Mouse (Mus musculus): ENCODE data around the gene Hbq1a. TPM values are rescaled to one million over a fixed set of nuclear protein-coding genes. Genes with fewer than 3 reads are reported as not detected.

The Hbq1a gene
- polyA plus RNA-seq, 1 experiment = 0.11 TPM

GRCm38 (mm10) chr11:32348433-32349283, 48.8 kb downstream of the Hbq1a start:
- Histone ChIP-seq H3K79me2 (ENCODE audit: control insufficient read depth, insufficient read depth) (peaks cover 61% of the 10 kb centered on the region), H3K27me3 (ENCODE audit: control insufficient read depth, insufficient read depth, insufficient read length) (no peaks in the 10 kb centered on the region), H3K4me3 (ENCODE audit: insufficient read depth, poor library complexity, severe bottlenecking) (peak overlapping the region; percentile 74), H3ac (ENCODE audit: control insufficient read depth, insufficient read length, low read depth) (peak overlapping the region; percentile 99), H3K36me3 (ENCODE audit: control insufficient read depth, insufficient read depth) (peaks cover 34% of the 10 kb centered on the region), H3K79me3 (ENCODE audit: low read depth) (peaks cover 56% of the 10 kb centered on the region)
- TF ChIP-seq FOSL1 (IDR thresholded peaks at IDR 0.05; ENCODE audit: insufficient read depth, low read length, poor library complexity, severe bottlenecking) = no peak
- no peak for TF ChIP-seq MYOG (IDR thresholded peaks at IDR 0.05; ENCODE audit: control insufficient read depth, extremely low read depth, insufficient read length)

GRCm38 (mm10) chr11:32349284-32349953, 49.5 kb downstream of the Hbq1a start:
- no peaks in the 10 kb centered on the region for H3K27me3 ChIP-seq (ENCODE audit: control insufficient read depth, insufficient read depth, insufficient read length)
- H3K4me3 ChIP-seq (ENCODE audit: insufficient read depth, poor library complexity, severe bottlenecking) = no peak overlapping the region
- peaks cover 69% of the 10 kb centered on the region for H3K79me2 ChIP-seq (ENCODE audit: control insufficient read depth, insufficient read depth)
- peaks cover 62% of the 10 kb centered on the region for H3K79me3 ChIP-seq (ENCODE audit: low read depth)
- H3ac ChIP-seq (ENCODE audit: control insufficient read depth, insufficient read length, low read depth) = peak overlapping the region; percentile 9
- no peak for TF ChIP-seq MYOG (IDR thresholded peaks at IDR 0.05; ENCODE audit: control insufficient read depth, extremely low read depth, insufficient read length)
- peak; percentile 49 for TF ChIP-seq USF1 (IDR thresholded peaks at IDR 0.05; ENCODE audit: low read depth)
- TF ChIP-seq CEBPB (IDR thresholded peaks at IDR 0.05; ENCODE audit: low read depth) = no peak
- peaks cover 39% of the 10 kb centered on the region for H3K36me3 ChIP-seq (ENCODE audit: control insufficient read depth, insufficient read depth)

Other genes starting within 250 kb of the Hbq1a start
- not detected for gene Il9r, start 99.8 kb upstream of the Hbq1a start, polyA plus RNA-seq (2012; fragmentation: generic; extraction: Trizol)
- gene Snrnp25, start 94.7 kb upstream of the Hbq1a start, polyA plus RNA-seq (2012; fragmentation: generic; extraction: Trizol) = 63.0 TPM
- gene Rhbdf1, start 77.8 kb upstream of the Hbq1a start, polyA plus RNA-seq (2012; fragmentation: generic; extraction: Trizol) = 40.6 TPM
- gene Mpg, start 73.6 kb upstream of the Hbq1a start, polyA plus RNA-seq (2012; fragmentation: generic; extraction: Trizol) = 19.9 TPM
- 34.0 TPM for gene Nprl3, start 32.4 kb upstream of the Hbq1a start, polyA plus RNA-seq (2012; fragmentation: generic; extraction: Trizol)
- gene Hba-x, start 23.7 kb upstream of the Hbq1a start, polyA plus RNA-seq (2012; fragmentation: generic; extraction: Trizol) = not detected
- 12.1 TPM for gene Hba-a1, start 16.6 kb upstream of the Hbq1a start, polyA plus RNA-seq (2012; fragmentation: generic; extraction: Trizol)
- gene Hbq1b, start 13.1 kb upstream of the Hbq1a start, polyA plus RNA-seq (2012; fragmentation: generic; extraction: Trizol) = not detected
- gene Hba-a2, start 3.6 kb upstream of the Hbq1a start, polyA plus RNA-seq (2012; fragmentation: generic; extraction: Trizol) = not detected
- gene Sh3pxd2b, start 47.8 kb downstream of the Hbq1a start, polyA plus RNA-seq (2012; fragmentation: generic; extraction: Trizol) = 21.7 TPM
- gene Ubtd2, start 155.3 kb downstream of the Hbq1a start, polyA plus RNA-seq (2012; fragmentation: generic; extraction: Trizol) = 14.3 TPM
- gene Efcab9, start 232.0 kb downstream of the Hbq1a start, polyA plus RNA-seq (2012; fragmentation: generic; extraction: Trizol) = 0.14 TPM
- 8.2 TPM for gene Stk10, start 233.2 kb downstream of the Hbq1a start, polyA plus RNA-seq (2012; fragmentation: generic; extraction: Trizol)